Mouse (Mus musculus) gastrocnemius, postnatal 4 days (tissue): ENCODE measurements around the gene Med25. TPM values are rescaled to one million over a fixed set of nuclear protein-coding genes. Genes with fewer than 3 reads are reported as not detected.

Experiments used
- DNase-seq, 2 experiments: peaks; one replicate each; pipeline ENCODE4 v3.0.0; 2021 to 2022; ENCODE audit warnings: low spot score in 2 of 2, mixed read lengths in 2 of 2
- total RNA-seq, 2 experiments: library from RNA; stranded (reverse); gene quantifications; 2 replicates each; pipeline ENCODE4 v1.2.3; 2021

Med25 gene
- total RNA-seq, 2 experiments from 2014 or later, result 63.8 to 67.6 TPM

DNA sequence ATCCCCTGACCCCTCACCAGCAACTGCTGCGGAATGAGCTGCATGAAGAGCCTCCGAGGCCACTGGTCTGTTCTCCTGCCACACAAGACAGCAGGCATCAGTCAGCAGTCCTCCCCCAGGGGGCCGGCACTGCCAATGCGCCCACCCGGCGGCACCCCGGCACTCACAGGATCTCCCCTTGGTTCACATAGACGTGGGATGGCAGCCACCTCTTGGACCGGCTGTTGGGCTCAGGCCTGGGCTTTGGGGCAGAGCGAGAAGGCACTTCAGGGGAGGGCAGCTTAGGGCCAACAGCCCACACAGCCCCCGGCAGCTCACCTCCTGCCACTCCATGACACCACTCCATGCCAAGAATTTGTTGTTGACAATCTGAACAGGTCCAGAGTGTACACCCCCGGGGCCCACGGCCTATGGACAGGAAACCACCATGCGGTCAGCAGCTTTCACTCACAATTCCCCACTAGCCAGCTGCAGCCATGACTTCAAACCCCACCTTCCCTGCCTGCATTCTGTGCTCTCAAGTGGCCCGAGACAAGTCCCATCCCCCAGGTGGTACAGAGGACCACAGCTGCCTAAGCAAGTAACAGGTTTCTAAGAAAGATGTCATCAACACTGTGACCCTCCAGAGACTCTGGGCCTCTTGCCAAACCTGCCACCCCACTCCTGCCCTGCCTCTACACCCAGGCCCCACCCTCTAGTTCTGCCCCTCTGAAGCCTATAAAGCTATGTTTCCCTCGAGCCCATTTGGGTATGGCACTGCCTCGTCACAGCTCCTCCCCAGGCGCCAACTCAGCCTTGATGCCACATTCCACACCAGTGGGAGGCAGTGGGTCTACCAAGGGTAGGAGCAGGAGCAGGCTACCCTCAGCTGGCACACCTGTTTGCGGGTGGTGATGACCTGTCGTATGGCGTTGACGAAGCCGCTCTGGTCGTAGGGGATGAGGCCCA lies 27.6 kb downstream of the Med25 start:
- no peak for DNase-seq

DNA sequence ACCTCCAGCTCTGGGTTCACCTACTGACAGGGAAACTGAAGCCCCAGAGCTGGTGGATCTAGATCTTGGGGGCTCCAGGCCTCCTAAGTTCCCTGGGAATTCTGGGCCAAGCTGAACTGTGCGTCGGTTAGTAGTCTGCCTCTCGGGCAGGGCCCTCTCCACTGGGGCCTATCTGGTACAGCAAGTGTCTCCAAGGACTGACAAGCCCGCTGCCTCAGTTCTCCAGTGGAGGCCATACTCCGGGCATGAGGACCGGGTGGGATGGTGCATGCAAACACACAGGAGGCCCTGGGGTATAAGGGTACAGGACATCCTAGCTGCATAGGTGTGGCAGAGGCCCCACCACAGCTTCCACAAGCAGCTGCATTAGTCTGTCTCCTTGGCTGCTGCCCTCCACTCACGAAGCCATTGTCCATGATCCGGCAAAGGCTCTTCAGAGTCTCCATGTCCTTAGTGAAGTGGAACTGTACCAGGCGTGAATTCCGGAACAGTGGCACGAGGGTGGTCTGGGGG lies 28.5 kb downstream of the Med25 start:
- DNase-seq, result no peak

DNA sequence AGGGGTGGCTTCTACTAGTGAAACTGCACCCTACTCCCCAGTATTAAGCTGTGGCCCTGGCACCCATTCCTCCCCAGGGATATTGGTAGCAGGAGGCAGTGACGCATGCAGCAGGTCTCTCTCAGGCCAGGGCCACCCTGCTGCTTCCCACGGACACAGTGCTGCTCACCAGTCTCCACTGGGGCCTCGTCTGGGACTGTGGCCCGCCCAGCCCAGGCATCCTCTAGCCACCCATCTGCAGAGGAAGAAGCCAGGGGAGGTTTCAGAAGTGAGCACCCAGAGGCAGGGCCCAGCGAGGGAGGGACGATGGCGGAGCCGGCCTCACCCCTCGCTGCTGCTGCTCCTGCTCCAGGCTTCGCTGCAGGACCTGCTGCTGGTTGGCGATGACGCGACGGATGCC lies 29.3 kb downstream of the Med25 start:
- DNase-seq, result no peak

DNA sequence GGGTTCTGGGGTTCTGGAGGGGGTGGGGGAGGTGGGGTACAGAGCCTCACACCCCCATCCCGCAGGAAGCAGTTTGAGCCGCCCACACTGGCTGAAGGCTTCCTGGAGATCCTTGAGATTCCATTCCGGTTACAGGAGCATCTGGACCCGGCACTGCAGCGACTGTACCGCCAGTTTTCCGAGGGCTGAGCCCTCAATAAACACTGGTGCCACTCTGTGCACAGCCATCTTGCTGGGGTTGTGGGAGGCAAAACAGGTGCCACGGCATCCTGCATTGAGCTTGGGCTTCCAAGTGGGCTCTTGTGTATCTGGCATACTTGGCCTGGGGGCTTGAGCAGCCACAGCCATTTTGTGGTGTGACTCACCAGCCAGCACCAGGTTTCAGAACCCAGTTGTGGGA lies 30.1 kb downstream of the Med25 start:
- DNase-seq, result no peak

DNA sequence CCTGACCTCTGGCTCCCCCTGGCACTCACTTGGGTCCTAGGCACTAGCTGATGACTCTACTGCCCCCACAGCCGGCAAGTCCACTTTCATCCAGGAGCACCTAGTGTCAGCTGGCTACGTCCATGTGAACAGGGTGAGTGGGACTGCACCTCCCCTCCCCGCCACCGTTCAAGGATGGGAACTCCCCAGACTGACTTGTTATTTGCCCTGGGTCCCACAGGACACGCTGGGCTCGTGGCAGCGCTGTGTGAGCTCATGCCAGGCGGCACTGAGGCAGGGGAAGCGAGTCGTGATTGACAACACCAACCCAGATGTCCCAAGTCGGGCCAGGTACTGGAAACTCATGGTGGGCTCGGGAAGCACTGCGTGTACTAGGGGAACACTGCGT lies 31.1 kb downstream of the Med25 start:
- DNase-seq, result no peak

DNA sequence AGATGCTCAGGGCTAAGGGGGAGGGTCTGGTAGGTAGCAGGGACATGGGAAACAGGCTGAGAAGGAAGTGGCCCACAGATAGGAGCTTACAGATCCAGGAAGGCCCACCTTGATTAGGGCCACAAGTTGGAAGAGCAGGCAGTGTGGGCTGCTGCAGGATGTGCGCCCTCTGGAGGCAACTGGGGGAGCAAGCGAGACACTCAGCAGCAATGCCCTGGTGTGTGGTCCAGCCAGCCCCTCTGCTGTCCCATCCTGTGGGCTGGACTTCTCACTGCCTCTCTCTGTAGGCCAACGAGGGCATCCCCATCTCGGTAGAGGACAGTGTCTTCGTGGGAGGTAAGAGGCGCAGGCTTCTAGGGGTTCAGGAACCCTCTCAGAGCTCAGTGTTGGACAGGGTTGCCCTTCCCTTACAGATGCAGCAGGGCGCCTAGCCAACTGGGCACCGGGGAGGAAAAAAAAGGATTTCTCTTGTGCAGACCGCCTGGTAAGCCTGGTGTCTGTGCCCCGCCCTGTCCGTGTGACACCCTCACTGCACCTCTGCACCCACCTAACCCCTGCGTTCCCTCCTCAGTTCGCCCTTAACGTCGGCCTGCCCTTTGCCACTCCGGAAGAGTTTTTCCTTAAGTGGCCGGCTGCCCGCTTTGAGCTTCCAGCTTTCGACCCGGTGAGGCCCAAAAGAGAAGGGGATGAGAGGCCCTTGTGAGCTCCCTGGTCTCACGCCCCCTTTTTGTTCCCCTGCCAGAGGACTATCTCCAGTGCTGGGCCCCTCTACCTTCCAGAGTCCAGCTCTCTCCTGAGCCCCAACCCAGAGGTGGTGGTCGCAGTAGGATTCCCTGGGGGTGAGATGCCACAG lies 31.7 kb downstream of the Med25 start:
- DNase-seq, result peak; percentile 63 to 82

DNA sequence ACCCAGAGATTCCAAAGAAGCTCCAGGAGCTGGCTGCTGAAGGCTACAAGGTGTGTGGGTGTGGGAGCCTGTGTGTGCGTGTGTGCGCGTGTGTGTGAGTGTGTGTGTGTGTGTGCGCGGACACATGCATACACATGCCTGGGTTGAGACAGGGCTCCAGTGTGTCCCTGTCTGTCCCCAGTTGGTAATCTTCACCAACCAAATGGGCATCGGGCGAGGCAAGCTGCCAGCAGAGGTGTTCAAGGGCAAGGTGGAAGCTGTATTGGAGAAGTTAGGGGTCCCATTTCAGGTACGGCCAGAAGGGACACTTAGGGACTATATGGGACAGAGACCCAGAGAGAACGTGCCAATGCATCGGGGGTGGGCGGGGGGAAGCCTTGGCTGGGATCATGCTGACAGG lies 32.6 kb downstream of the Med25 start:
- no peak for DNase-seq

DNA sequence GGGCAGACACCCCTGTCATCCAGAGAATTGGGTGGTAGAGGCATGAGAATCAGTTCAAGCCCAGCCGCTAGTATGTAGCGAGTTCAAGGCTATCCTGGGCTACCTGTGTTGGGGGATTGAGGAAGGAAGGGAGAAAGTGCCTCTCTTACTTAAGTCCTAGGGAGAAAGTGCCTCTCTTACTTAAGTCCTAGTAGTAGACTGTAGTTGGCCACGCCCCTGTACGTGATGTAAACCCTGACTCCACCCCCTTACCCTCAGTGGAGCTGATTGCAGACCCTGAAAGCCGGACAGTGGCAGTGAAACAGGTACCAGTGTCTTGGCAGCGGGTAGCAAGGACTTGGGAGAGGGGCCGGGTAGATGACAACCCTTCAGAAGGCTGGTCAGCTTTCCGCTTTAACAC lies 34.6 kb downstream of the Med25 start:
- no peak for DNase-seq

DNA sequence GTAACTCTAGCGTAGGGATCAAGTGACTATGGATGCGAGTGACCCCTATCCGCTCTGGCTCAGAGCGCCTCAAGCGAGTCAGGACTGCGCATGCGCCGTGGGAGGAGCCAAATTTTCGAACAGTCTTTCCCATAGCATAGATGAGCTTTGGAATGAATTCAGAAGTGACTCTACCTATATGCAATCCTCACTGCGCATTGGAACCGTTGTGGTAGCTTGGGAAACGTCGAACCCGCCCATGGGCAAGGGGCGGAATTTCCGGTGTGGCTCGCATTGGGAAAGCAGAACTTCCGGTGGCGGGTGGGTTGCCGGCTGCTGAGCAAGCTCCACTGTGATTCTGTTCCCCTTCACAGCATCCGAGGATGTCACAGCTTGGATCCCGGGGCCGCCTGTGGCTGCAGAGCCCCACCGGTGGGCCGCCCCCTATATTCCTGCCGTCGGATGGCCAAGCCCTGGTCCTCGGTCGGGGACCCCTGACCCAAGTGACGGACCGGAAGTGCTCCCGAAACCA lies 35.4 kb downstream of the Med25 start, which contains the start of gene Pnkp:
Gene Pnkp (plus strand): TSS at position 98 of the 511 bp plus-strand sequence.
- DNase-seq, result peak; percentile 63 to 84

DNA sequence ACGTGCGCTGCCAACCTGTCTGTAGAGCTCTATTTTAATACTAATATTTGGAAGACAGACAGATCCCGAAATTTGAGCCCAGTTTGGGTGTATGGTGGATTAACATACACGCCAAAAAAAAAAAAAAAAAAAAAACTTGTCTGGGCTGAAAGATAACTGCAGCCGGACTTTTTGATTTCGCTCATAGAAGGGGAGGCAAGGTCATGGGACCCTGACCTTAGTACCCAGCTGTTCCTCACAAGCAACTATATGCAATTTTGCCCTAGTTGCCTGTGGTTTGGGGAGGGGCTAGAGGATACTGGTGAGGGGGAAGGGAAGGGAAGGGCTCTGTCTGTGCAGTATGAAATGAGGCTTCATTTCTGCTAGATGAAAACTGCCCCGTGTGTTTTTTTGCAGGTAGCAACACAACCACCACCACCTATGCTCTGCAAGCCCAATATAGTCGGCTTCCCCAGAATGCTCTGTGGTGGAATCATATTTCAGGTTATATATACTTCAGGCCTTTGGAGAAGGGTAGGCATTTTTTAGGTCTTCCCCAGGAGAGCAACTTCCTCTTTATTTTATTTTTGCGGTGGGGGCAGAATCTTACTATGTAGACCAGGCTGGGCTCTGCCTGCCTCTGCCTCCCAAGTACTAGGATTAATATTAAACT lies 36.1 kb downstream of the Med25 start:
- no peak for DNase-seq

DNA sequence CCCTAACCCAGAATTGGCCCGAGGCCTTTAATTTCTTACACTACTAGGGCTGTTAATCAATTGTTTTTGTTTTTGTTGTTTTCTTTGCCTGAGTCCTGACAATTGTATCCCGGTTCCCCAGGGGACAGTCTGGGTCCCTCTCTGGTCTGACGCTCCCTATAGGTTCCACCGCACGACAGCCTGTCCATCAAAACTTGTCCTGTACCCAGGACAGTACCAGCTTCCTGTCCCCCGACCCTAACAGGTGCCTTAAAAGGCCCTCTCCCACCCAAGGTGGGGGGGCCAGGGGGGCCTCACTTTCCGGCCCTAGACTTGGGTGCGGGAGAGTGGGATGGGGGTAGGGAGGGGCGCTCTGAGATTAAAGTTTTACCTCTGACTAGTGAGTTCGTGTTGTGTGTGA lies 37.5 kb downstream of the Med25 start:
- no peak for DNase-seq

DNA sequence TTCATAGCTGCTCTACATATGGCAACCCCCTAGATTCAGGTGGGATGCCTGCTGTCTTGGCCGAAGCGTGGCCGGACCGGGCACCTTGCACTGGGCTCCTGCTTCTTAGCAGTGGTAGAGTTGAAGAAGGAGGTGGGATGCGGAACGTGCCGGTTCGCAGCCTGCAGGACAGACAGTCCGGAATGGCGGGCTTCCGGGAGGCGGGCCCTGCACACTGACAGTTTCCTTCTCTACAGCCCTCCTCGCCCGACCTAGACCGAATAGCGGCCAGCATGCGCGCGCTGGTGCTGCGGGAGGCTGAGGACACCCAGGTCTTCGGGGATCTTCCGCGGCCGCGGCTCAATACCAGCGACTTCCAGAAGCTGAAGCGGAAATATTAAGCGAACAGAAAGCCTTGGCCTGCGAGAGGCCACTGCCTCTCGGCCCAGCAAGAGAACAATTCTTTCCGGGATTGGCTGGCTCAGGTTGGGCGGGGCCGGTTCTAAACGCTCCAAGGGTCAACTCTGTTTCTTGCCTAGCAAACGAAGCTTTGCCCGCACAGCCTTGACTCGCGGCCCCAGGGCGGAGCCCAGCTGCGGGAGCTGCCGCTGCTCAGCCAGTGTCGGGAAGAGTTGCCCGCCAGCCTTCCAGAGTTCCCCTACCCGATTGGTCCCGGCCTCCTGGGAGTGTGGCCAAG lies 38.0 kb downstream of the Med25 start:
- DNase-seq, result peak; percentile 64 to 86

DNA sequence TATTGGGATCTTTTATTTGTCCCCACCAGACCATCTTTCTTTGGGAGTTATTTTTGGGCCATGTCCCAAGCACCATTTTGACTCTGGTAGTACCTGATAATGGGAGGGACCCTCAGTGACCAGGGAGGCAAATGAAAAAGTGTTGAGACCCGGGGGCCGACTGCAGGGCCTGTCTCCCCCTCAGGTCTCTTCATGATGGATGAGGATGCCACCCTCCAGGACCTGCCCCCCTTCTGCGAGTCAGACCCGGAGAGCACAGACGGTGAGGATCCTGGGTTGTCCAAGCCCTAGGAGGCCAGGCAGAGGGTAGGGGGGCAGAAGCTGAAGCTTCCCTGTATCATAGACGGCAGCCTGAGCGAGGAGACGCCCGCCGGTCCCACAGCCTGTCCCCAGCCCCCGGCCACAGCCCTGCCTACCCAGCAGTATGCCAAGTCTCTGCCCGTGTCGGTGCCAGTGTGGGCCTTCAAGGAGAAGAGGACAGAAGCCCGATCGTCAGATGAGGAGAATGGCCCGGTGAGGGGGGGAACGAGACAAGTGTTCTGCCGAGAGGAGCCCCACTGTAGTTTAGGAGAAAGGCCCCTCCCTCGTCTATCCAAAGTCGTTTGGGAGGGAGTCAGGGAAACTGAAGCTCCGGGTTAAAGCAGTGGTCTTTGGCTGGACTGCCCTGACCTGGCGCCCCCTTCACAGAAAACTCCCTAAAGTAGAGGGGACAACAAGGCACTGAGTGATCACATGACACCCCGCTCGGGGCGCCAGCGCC lies 38.7 kb downstream of the Med25 start:
- DNase-seq, result no peak

DNA sequence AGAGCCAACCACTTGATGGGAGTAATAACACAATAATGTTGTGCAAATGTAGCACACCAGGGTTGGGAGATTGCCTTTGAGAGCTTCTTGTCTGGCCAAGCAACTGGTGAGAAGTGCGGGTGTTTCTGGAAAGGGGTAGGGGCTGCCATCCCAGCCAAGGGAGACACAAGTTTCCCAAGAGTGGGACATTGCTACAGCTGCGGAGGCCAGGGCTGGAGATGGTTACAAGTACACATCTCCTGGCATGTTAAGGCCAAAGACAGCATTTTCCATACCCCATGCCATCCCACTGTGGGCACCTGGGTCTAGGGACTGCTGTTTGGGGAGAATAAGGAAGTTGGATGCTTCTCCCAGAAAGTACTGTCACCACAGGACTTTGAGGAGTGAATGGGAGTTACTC lies 39.4 kb downstream of the Med25 start:
- no peak for DNase-seq

DNA sequence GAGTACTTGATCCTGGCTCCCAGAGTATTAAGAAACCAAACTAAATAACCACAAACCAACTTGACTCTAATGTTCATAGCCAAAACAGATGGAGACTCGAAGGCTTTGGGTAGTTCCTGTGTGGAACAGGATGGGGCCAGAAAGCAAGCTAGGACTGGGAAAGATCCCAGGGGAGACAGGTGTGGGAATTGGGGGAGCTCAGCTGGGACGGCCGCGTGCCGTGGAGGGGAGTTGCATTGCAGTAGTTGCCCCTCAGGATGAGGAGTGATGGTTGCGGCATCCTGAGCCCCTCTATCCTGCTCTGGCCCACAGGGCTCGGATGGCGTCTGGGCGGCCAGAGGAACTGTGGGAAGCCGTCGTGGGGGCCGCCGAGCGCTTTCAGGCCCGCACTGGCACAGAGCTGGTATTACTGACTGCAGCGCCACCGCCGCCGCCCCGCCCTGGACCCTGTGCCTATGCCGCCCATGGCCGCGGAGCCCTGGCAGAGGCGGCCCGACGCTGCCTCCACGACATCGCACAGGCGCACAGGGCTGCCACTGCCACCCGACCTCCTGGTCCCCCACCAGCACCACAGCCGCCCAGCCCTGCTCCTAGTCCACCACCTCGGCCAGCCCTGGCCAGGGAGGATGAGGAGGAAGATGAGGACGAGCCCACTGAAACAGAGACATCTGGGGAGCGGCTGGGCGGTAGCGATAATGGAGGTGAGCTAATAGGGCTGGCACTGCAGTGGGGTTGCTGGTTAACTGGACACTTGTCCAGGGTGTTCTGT lies 40.1 kb downstream of the Med25 start:
- DNase-seq, result no peak

DNA sequence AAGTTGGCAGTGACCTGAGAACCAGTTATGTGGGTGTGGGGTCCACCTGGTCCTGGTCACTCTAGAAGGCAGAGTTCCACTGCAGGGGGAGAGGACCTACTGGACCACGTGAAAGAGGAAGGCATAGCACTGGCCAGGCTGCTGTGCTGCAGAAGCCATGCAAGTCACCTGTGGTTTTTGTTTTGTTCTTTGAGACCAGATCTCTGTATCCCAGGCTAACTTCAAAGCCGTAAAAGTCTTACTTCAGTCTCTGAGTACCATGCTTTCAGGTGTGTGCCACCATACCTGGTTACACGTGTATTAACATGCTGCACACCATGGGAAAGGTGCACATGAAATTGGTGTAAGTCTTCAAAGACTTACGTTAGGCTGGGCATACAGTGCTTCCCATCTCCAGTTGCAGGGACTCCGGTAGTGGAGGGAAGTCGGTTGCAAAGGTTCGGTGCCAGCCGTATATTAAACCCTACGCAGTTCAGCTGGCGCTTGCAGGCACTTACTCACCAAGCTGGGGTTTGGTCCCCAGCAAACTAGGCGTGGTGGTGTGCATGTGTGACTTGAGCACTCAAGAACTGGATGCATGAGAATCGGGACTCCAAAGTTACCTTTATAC lies 40.8 kb downstream of the Med25 start:
- DNase-seq, result no peak

DNA sequence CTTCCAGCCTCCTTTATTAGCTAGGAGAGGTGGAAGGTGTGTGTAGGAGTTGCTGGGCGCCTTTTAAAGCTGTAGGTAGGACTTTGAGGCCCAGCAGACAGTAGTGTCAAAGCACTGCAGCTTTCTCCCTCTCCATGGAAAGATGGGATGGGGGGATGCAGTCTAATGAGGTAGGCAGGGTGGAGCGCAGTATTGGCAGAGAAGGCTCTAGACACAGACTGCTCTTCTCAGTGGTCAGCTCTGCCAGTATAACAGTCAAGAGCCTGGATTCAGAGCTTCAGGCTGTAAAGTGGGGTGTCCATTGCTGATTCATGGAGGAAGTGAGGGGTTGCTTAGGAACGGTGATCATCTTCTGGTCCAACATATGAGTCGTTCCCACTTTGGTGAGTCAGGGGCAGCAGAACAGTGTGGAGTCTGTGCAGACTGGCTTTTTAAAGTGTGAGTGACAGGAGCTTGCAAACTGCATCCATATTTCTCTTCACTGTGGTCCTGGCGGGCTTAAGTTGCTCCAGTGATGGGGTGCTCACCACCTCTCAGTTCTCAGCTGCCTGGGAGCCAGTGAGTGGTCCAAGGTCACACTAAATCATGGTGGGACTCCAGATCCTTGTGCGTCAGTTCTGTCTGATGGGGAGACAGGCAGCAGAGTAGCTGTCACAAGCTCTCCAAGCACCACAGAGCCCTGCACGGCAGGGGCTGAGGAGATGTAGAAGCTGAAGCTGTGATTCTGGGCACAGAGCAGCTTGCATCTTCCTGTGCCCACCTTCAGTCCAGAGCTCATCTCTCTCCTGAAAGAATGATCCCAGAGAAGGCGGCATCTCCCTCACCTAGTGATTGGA lies 41.5 kb downstream of the Med25 start:
- DNase-seq, result no peak

DNA sequence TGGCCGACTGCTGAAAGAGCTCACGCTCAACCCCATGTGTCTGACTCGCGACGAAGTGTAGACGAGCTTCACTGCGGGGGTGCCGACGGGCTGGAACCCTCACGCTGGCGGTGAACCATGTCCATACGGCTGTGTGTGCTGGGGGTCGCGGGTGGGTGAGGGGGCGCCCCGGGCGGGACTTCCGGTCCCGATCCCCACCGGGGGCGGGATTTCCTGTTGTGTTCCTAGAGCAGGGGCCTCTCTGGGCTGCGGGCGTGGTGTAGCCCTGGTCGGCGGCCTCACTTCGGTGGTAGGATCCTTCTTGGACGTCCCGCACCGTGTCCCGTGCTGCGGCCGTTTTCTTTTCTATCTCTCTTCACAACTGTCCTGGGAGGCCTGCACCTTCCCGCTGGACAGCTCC lies 42.4 kb downstream of the Med25 start:
- peak; percentile 63 to 86 for DNase-seq
